Mouse (Mus musculus) testis, adult 2 months (tissue): ENCODE data around the gene Cdh26. TPM values are rescaled to one million over a fixed set of nuclear protein-coding genes. Genes with fewer than 3 reads are reported as not detected.

Source experiments
- H3K27ac ChIP-seq: fragments of 200-500 bp; 2 replicates; pipeline ENCODE4 v1.5.1; 2012; ENCODE audit warnings: low read depth, low read length; ENCODE audit not compliant: control insufficient read depth, insufficient read depth
- H3K27me3 ChIP-seq: fragments of 200-500 bp; 2 replicates; pipeline ENCODE4 v1.6.1; 2012; ENCODE audit warnings: mild to moderate bottlenecking, low read length, moderate library complexity; ENCODE audit not compliant: control insufficient read depth, insufficient read depth
- H3K36me3 ChIP-seq: fragments of 200-500 bp; 2 replicates; pipeline ENCODE4 v1.6.1; 2012; ENCODE audit warnings: mild to moderate bottlenecking, low read length; ENCODE audit not compliant: control insufficient read depth, insufficient read depth
- H3K4me1 ChIP-seq: fragments of 200-500 bp; 2 replicates; pipeline ENCODE4 v1.6.1; 2012; ENCODE audit warnings: low read length; ENCODE audit not compliant: control insufficient read depth, insufficient read depth
- H3K4me3 ChIP-seq: fragments of 200-500 bp; 2 replicates; pipeline ENCODE4 v1.5.1; 2012; ENCODE audit warnings: low read depth, mild to moderate bottlenecking, low read length, moderate library complexity, mixed read lengths; ENCODE audit not compliant: control insufficient read depth
- CTCF ChIP-seq: fragments of 200-500 bp; IDR thresholded peaks from 2 replicates; pipeline ENCODE4 v1.5.1; 2012; ENCODE audit warnings: low read depth, mild to moderate bottlenecking, inconsistent platforms, low read length, moderate library complexity; ENCODE audit not compliant: control insufficient read depth, insufficient read depth, insufficient replicate concordance
- POLR2A ChIP-seq: fragments of 200-500 bp; IDR thresholded peaks from 2 replicates; pipeline ENCODE4 v1.6.1; 2012; ENCODE audit warnings: low read depth, mild to moderate bottlenecking, inconsistent platforms, low read length, moderate library complexity; ENCODE audit not compliant: control insufficient read depth
- polyA plus RNA-seq: library from polyadenylated mRNA; depleted of rRNA; stranded (reverse); fragments of >200 nt; gene quantifications from 2 replicates; pipeline ENCODE4 v1.2.3, GENCODE M21; 2012

Cdh26 gene
- polyA plus RNA-seq, 1 experiment = 3.5 TPM

DNA sequence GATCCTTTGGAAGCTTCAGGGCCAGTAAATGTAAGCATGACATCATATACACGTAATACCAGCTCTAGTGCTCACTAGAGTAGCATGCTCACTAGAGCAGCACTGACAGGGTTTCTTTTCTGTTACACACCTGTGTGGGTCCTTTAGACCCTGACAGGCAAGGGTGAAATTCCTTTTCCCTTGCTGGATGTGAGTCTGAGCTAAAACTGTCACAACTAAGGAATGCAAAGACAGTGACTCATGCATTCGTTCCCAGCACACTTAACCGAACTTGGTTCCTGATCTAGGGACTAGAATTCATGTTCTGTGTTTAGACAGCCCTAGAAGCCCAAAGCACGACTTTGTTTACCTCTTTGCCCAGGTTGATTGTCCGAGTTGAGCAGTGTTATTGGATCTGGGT is 7.1 kb upstream of the Cdh26 start:
- H3K4me1 ChIP-seq = no peaks in the 10 kb centered on the region
- no peaks in the 10 kb centered on the region for H3K27me3 ChIP-seq
- no peak overlapping the region for H3K4me3 ChIP-seq
- TF ChIP-seq POLR2A (no peak), CTCF (no peak)
- H3K27ac ChIP-seq = no peak overlapping the region
- no peaks in the 10 kb centered on the region; the same call in 1 of the 2 replicates for H3K36me3 ChIP-seq

DNA sequence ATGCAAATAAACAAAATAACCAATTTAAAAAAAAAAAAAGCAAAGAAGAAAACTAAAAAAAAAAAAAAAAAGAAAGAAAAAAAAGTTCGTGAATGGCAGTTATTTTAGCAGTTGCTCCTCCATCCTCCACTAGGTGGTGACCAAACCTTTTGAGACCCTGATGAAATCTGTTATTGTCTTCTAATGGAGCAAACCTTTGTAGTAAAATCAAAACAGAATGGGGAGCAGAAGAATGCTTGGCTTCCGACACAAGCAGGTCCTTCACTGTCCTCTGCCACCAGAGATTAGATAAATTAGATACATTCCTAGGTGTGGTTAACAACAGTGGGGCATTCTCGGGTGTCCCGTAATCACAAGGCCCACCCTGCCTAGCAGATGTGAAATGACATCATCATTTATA is 4.1 kb upstream of the Cdh26 start:
- no peaks in the 10 kb centered on the region for H3K4me1 ChIP-seq
- no peak overlapping the region for H3K4me3 ChIP-seq
- H3K36me3 ChIP-seq = no peaks in the 10 kb centered on the region
- H3K27me3 ChIP-seq = no peaks in the 10 kb centered on the region
- TF ChIP-seq POLR2A = no peak
- TF ChIP-seq CTCF = no peak
- H3K27ac ChIP-seq = no peak overlapping the region

DNA sequence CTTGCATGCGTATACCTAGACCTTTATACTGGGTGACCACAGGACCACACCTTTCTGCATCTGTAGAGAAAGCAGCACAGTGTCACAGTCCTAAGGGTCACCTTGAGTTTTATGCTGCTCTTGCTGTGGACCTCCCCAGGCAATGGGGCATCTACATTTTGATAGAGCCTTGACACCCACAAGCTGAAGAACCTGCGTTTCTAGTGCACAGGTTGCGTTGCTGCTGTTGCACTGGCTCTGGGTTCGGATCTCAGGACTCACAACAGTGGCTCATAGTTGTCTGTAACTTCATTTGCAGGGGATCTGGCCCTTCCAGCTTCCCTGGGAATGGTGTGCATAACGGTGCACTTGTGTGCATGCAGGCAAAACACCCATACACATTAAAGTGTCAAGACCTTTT is 3.1 kb upstream of the Cdh26 start:
- no peak for TF ChIP-seq POLR2A
- TF ChIP-seq CTCF = no peak
- Histone ChIP-seq H3K36me3 (no peaks in the 10 kb centered on the region), H3K4me3 (no peak overlapping the region), H3K27ac (no peak overlapping the region), H3K27me3 (no peaks in the 10 kb centered on the region), H3K4me1 (no peaks in the 10 kb centered on the region)

DNA sequence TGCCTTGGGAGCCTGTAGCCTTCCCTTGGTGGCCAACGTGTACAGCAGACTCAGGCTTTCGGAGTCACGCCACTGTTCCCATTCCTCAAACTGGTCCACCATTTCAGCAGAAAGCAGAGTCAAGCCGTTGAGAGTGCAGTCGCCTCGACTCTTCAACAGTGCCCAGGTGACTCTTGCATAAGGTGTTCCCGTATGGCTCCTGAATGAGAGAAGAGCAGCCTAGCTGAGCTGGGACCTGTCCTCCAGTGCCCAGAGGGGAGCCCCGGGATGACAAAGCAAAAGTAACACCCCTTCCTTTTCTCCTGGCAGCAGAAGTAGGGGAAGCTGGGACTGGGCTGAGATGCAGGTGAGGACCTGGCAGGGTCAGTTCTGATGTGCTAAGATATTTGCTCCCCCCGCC is 2.1 kb upstream of the Cdh26 start:
- TF ChIP-seq CTCF (no peak), POLR2A (no peak)
- Histone ChIP-seq H3K36me3 (no peaks in the 10 kb centered on the region), H3K4me3 (no peak overlapping the region), H3K27me3 (no peaks in the 10 kb centered on the region), H3K4me1 (no peaks in the 10 kb centered on the region), H3K27ac (no peak overlapping the region)

DNA sequence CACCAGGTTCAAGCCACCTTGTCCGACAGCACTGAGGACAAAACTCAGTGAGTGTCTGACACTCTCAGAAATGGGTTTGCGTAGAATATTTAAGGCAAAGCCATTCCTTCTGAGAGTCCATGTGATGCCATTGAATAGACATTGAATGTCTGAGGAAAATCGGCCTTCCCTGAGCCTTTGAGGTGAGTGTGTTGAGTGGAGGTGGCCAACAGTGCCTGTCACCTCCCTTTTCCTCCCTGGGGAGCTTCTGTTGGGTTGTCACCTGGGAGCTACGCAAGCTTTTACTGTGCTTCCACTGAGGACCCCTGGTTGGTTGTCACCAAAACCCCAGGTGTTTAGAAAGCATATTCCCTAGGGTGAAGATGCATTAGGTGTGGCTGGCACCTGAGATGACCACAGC is 1.7 kb upstream of the Cdh26 start:
- no peak overlapping the region for H3K4me3 ChIP-seq
- no peaks in the 10 kb centered on the region for H3K27me3 ChIP-seq
- no peaks in the 10 kb centered on the region for H3K36me3 ChIP-seq
- no peaks in the 10 kb centered on the region for H3K4me1 ChIP-seq
- no peak overlapping the region for H3K27ac ChIP-seq
- TF ChIP-seq POLR2A (no peak), CTCF (no peak)

DNA sequence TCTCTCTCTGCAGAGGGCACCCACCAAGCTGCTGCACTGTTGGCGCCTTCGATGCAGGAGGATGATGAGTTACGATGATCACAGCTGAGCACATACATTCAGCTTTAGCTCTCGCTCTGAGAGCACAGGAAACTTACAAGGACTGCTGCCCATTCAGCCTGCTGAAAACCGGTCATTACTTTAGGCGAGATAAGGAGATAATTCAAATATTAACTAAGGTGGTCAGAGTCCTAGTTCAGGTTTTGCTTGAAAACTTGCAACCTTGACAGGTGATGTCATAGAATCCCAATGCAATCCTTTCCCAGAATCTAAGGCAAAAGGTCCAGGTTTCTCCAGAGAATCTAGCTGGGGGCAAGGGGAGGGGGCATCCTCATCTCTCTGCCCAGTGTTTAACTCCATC is 905 bp upstream of the Cdh26 start:
- TF ChIP-seq POLR2A = no peak
- no peak for TF ChIP-seq CTCF
- H3K27ac ChIP-seq = no peak overlapping the region
- no peak overlapping the region for H3K4me3 ChIP-seq
- H3K4me1 ChIP-seq = no peaks in the 10 kb centered on the region
- no peaks in the 10 kb centered on the region for H3K27me3 ChIP-seq
- no peaks in the 10 kb centered on the region for H3K36me3 ChIP-seq

DNA sequence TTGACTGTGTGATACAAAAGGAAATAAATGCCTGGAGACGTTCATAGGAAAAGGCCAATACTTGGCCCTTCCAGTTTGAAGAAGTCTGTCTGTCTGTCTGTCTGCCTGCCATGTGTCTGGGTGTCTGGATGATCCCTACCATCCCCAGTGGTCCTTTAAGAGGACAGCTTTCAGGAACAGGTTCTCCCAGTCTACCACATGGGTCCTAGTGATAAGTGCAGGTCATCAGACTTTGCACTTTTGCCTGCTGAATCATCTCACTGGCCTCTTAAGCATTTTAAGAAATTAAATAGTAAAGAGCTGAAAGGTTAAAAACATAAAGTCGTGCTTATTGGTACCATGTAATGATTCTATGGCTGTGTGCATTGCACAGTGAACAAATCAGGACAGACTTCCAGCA is 3.2 kb downstream of the Cdh26 start:
- no peak overlapping the region for H3K27ac ChIP-seq
- no peaks in the 10 kb centered on the region for H3K36me3 ChIP-seq
- no peak overlapping the region for H3K4me3 ChIP-seq
- H3K27me3 ChIP-seq = no peaks in the 10 kb centered on the region
- H3K4me1 ChIP-seq = no peaks in the 10 kb centered on the region
- TF ChIP-seq POLR2A (no peak), CTCF (no peak)

DNA sequence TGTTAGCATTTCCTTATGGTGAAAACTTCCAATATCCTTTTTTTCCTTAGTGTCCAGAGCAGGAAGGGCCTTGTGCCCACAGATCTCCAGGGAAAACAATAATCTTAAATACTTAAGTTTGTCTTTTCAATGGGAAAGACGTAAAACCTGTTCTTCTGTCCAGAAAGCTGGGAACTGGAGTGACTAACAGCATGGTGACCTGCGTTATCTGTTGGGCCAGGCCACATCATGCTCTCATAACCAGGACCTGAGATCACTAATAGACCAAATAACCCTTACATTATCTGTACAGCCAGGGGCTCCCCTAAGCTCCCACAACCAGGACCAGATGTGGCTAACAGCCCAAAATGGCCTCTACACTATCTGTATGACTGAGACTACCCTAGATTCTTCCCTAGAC is 3.6 kb downstream of the Cdh26 start:
- H3K27me3 ChIP-seq = no peaks in the 10 kb centered on the region
- H3K27ac ChIP-seq = no peak overlapping the region
- no peaks in the 10 kb centered on the region for H3K4me1 ChIP-seq
- H3K4me3 ChIP-seq = no peak overlapping the region
- H3K36me3 ChIP-seq = no peaks in the 10 kb centered on the region
- no peak for TF ChIP-seq CTCF
- TF ChIP-seq POLR2A = no peak
